Mouse (Mus musculus): Measurements from ENCODE around the gene Pex11g. TPM values are rescaled to one million over a fixed set of nuclear protein-coding genes. Genes with fewer than 3 reads are reported as not detected.
A peak's percentile ranks its signal among the peaks of the same experiment; 100 is the strongest.

The Pex11g gene
- polyA plus RNA-seq (2014; fragmentation: Nextera tagmentation; extraction: Ambion mirVana) = 1.8 and 2.8 TPM in 2 replicates

GRCm38 (mm10) chr8:3467006-3467885, at the start of gene Pex11g:
Gene Pex11g, minus strand, starts transcription at chr8:3467680.
- Histone ChIP-seq H3K36me3 (ENCODE audit: control insufficient read depth, insufficient read depth, low read length) (no peaks in the 10 kb centered on the region), H3K4me2 (peak within 1 kb of the TSS; percentile 70), H3K27me3 (ENCODE audit: control insufficient read depth, insufficient read depth, low read length) (no peaks in the 10 kb centered on the region), H3K4me1 (ENCODE audit: control insufficient read depth, insufficient read depth, low read length) (peaks cover 8% of the 10 kb centered on the region; the same call in 1 of the 2 replicates), H3K4me3 (ENCODE audit: low read depth, low read length) (peak within 1 kb of the TSS; percentile 41), H3K27ac (ENCODE audit: low read depth, low read length) (peak within 1 kb of the TSS; percentile 73), H3K9me3 (ENCODE audit: control insufficient read depth, low read length) (no peaks in the 10 kb centered on the region), H3K9ac (ENCODE audit: low read length) (peak within 1 kb of the TSS; percentile 76)
- 9% methylated on average over 32 of the region's 32 CpGs for WGBS
- DNase-seq (ENCODE audit: low spot score, missing footprints) (peak; percentile 100), ATAC-seq (ENCODE audit: low FRiP score) (peak; percentile 98)

DNA sequence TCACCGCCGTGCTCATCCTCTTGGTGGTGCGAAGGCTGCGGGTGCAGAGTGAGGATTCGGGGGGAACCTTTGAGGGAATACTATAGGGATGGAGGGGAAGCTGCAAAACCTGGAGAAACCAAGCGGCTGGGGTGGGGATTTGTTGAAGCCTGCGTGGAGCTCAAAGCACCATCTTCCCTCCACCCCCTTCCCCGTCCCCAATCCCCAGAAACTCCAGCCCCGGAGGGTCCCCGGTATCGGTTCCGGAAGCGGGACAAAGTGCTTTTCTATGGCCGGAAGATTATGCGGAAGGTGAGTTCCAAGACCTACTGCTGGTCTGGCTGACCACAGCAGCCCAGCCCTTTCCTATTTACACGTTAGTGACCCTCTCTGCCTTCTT, 49.6 kb upstream of the Pex11g start:
- ATAC-seq (ENCODE audit: low FRiP score) = no peak; the same call in 1 of the 2 replicates
- Histone ChIP-seq H3K9ac (ENCODE audit: low read length) (peak overlapping the region; percentile 31; the same call in 1 of the 2 replicates), H3K4me1 (ENCODE audit: control insufficient read depth, insufficient read depth, low read length) (0 out of 2 replicates have a peak, but pooled peaks cover 2% of the 10 kb centered on the region), H3K27ac (ENCODE audit: low read depth, low read length) (no peak overlapping the region), H3K9me3 (ENCODE audit: control insufficient read depth, low read length) (no peaks in the 10 kb centered on the region), H3K27me3 (ENCODE audit: control insufficient read depth, insufficient read depth, low read length) (no peaks in the 10 kb centered on the region), H3K36me3 (ENCODE audit: control insufficient read depth, insufficient read depth, low read length) (peaks cover 2% of the 10 kb centered on the region; the same call in 1 of the 2 replicates), H3K4me2 (peak overlapping the region; percentile 85), H3K4me3 (ENCODE audit: low read depth, low read length) (peak overlapping the region; percentile 55)
- peak; percentile 86 for DNase-seq (ENCODE audit: low spot score, missing footprints)
- 12% methylated on average over 16 of the region's 16 CpGs for WGBS

GRCm38 (mm10) chr8:3516450-3517116, 49.1 kb upstream of the Pex11g start:
- no peaks in the 10 kb centered on the region for H3K27me3 ChIP-seq (ENCODE audit: control insufficient read depth, insufficient read depth, low read length)
- H3K4me3 ChIP-seq (ENCODE audit: low read depth, low read length) = peak overlapping the region; percentile 55
- H3K4me1 ChIP-seq (ENCODE audit: control insufficient read depth, insufficient read depth, low read length) = 0 out of 2 replicates have a peak, but pooled peaks cover 2% of the 10 kb centered on the region
- no peaks in the 10 kb centered on the region for H3K9me3 ChIP-seq (ENCODE audit: control insufficient read depth, low read length)
- 2% methylated on average over 36 of the region's 36 CpGs for WGBS
- peak; percentile 98 for DNase-seq (ENCODE audit: low spot score, missing footprints)
- ATAC-seq (ENCODE audit: low FRiP score) = peak; percentile 91
- no peak overlapping the region for H3K27ac ChIP-seq (ENCODE audit: low read depth, low read length)
- H3K36me3 ChIP-seq (ENCODE audit: control insufficient read depth, insufficient read depth, low read length) = peaks cover 3% of the 10 kb centered on the region; the same call in 1 of the 2 replicates
- H3K9ac ChIP-seq (ENCODE audit: low read length) = peak overlapping the region; percentile 68
- H3K4me2 ChIP-seq = peak overlapping the region; percentile 85

DNA sequence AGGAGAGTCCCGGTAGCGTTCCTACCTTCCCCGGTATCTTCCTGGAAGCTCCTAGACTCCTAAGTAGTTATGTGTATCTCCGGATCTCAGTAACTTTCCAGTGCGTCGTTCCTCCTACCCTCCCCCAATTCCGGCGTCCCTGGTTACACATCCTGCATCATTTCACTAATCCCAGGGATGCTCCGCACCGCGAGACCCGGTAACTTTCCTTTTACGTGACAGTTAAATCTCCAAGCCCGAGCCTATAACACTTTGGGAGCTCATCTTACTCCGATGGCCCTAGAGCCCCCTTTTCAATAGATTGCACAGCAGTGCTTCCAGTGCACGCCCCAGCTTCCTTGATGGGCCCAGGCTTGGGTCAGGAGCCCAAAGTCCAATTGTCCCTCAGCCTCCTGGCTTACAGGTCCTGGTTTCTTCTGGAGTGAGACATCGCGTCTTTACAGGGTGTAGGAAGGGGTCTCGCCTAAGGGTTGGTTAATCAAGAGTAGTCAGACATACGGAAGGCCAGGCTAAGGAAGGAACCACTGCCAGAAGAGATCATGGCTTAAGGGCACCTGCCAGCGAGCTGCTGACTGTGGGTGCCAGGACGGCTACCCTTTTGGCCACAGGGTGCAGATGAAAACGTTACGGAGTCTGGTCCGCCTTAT, 48.4 kb upstream of the Pex11g start:
- Histone ChIP-seq H3K27ac (ENCODE audit: low read depth, low read length) (no peak overlapping the region), H3K9ac (ENCODE audit: low read length) (peak overlapping the region; percentile 68), H3K4me2 (peak overlapping the region; percentile 85), H3K4me3 (ENCODE audit: low read depth, low read length) (peak overlapping the region; percentile 55), H3K4me1 (ENCODE audit: control insufficient read depth, insufficient read depth, low read length) (0 out of 2 replicates have a peak, but pooled peaks cover 2% of the 10 kb centered on the region), H3K9me3 (ENCODE audit: control insufficient read depth, low read length) (no peaks in the 10 kb centered on the region), H3K27me3 (ENCODE audit: control insufficient read depth, insufficient read depth, low read length) (no peaks in the 10 kb centered on the region), H3K36me3 (ENCODE audit: control insufficient read depth, insufficient read depth, low read length) (peaks cover 3% of the 10 kb centered on the region; the same call in 1 of the 2 replicates)
- ATAC-seq (ENCODE audit: low FRiP score) (peak; percentile 38), DNase-seq (ENCODE audit: low spot score, missing footprints) (peak; percentile 94)
- WGBS = under 1% methylated on average over 25 of the region's 25 CpGs

DNA sequence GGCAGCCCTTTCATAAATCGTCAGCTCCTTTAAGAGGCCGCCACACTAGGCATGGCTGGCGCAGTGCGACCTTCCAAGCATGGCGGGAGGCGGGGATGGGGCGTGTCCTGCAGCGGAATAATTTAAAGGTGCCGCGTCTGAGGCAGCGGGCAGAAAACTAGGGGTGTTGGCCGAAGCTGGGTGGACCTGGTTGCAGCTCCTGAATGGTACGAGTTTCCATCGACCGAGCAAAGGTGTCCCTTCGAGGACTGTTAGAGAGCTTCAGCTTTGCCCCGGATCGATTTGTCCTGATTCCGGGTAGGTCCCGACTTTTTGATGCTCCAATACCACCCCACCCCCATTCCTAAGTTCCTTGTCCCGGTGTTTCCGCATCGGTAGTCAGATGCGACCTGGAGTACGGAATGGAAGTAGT, 47.8 kb upstream of the Pex11g start, which contains the start of gene Pnpla6:
Gene Pnpla6, plus strand, starts transcription at position 125 of the 412 bp plus-strand sequence.
- Histone ChIP-seq H3K9ac (ENCODE audit: low read length) (peak within 1 kb of the TSS; percentile 68), H3K9me3 (ENCODE audit: control insufficient read depth, low read length) (no peaks in the 10 kb centered on the region), H3K4me1 (ENCODE audit: control insufficient read depth, insufficient read depth, low read length) (0 out of 2 replicates have a peak, but pooled peaks cover 2% of the 10 kb centered on the region), H3K36me3 (ENCODE audit: control insufficient read depth, insufficient read depth, low read length) (peaks cover 3% of the 10 kb centered on the region; the same call in 1 of the 2 replicates), H3K4me2 (peak within 1 kb of the TSS; percentile 85), H3K4me3 (ENCODE audit: low read depth, low read length) (peak within 1 kb of the TSS; percentile 55), H3K27ac (ENCODE audit: low read depth, low read length) (no peak within 1 kb of the TSS), H3K27me3 (ENCODE audit: control insufficient read depth, insufficient read depth, low read length) (no peaks in the 10 kb centered on the region)
- WGBS = under 1% methylated on average over 25 of the region's 25 CpGs
- ATAC-seq (ENCODE audit: low FRiP score) (peak; percentile 74), DNase-seq (ENCODE audit: low spot score, missing footprints) (peak; percentile 97)

DNA sequence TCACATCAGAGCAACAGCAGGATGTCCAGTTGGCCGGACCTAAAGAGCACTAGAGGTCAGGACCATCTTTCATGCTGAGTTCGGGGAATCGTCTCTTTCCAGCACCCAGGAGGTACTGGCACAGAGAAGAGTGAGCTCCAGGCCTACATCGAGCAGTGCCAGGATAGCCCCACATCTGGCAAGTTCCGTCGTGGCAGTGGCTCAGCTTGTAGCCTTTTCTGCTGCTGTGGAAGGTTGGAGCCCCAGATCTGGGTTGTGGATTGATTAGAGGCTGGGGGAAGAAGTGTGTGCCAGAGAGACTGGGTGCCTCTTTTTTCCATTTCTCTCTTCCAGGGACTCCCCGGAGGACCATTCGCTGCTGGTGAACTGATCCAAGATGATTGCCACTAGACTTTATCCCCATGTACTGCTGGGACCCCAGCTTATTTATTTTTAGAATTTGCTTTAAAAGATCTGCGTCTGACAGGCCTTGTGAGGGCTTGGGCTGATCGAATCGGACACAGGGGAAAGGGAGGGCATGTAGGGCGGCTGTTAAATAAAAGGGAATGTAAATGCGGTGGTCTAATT, 47.3 kb upstream of the Pex11g start:
- peak overlapping the region; percentile 55 for H3K4me3 ChIP-seq (ENCODE audit: low read depth, low read length)
- peak overlapping the region; percentile 68; the same call in 1 of the 2 replicates for H3K9ac ChIP-seq (ENCODE audit: low read length)
- ATAC-seq (ENCODE audit: low FRiP score) = no peak
- H3K36me3 ChIP-seq (ENCODE audit: control insufficient read depth, insufficient read depth, low read length) = peaks cover 3% of the 10 kb centered on the region; the same call in 1 of the 2 replicates
- H3K4me1 ChIP-seq (ENCODE audit: control insufficient read depth, insufficient read depth, low read length) = 0 out of 2 replicates have a peak, but pooled peaks cover 2% of the 10 kb centered on the region
- H3K4me2 ChIP-seq = peak overlapping the region; percentile 85
- peak; percentile 84 for DNase-seq (ENCODE audit: low spot score, missing footprints)
- H3K9me3 ChIP-seq (ENCODE audit: control insufficient read depth, low read length) = no peaks in the 10 kb centered on the region
- 33% methylated on average over 13 of the region's 13 CpGs for WGBS
- no peak overlapping the region for H3K27ac ChIP-seq (ENCODE audit: low read depth, low read length)
- no peaks in the 10 kb centered on the region for H3K27me3 ChIP-seq (ENCODE audit: control insufficient read depth, insufficient read depth, low read length)

DNA sequence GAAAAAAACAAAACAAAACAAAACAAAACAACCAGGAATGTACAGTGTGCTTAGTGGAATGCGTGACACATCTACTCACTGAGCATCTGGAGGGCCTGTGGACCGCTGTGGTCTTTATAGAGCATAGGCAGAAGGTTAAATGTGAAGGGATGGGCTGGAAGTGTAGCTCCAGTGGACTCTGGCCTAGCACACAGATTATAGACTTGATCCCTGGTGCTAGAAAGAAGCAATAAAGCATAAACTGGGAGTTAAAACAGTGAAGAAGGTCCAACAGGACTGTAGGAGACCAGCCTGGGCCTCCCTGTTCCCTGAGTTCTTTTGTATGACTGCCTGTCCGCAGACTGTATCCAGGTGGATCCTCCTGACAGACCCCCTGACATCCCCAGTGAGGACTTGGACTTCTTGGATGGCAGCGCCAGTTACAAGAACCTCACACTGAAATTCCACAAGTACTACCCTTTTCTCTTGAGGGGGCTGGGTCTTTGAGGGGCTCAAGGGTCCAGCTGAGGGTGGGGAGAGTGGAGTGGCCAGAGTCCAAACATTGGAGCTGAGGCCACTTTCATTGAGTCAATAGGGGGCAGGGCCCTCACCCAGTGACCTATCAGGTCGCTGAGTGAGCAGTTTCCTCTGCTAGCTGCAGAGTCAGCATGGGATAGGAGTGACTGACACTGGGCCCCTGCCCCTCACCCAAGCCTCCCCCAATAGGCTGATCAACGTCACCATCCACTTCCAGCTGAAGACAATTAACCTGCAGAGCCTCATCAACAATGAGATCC, 40.7 kb upstream of the Pex11g start:
- Histone ChIP-seq H3K9ac (ENCODE audit: low read length) (no peak overlapping the region), H3K4me1 (ENCODE audit: control insufficient read depth, insufficient read depth, low read length) (no peaks in the 10 kb centered on the region), H3K9me3 (ENCODE audit: control insufficient read depth, low read length) (no peaks in the 10 kb centered on the region), H3K4me2 (no peak overlapping the region), H3K27ac (ENCODE audit: low read depth, low read length) (no peak overlapping the region), H3K4me3 (ENCODE audit: low read depth, low read length) (no peak overlapping the region), H3K36me3 (ENCODE audit: control insufficient read depth, insufficient read depth, low read length) (peaks cover 17% of the 10 kb centered on the region), H3K27me3 (ENCODE audit: control insufficient read depth, insufficient read depth, low read length) (no peaks in the 10 kb centered on the region)
- ATAC-seq (ENCODE audit: low FRiP score) (no peak), DNase-seq (ENCODE audit: low spot score, missing footprints) (no peak)
- WGBS = 89% methylated on average over 6 of the region's 6 CpGs

- DNase-seq (ENCODE audit: low spot score, missing footprints) (no peak), ATAC-seq (ENCODE audit: low FRiP score) (no peak)
- Histone ChIP-seq H3K9ac (ENCODE audit: low read length) (no peak overlapping the region), H3K27ac (ENCODE audit: low read depth, low read length) (no peak overlapping the region), H3K4me3 (ENCODE audit: low read depth, low read length) (no peak overlapping the region), H3K4me2 (no peak overlapping the region), H3K36me3 (ENCODE audit: control insufficient read depth, insufficient read depth, low read length) (peaks cover 13% of the 10 kb centered on the region), H3K9me3 (ENCODE audit: control insufficient read depth, low read length) (no peaks in the 10 kb centered on the region), H3K4me1 (ENCODE audit: control insufficient read depth, insufficient read depth, low read length) (peaks cover 8% of the 10 kb centered on the region), H3K27me3 (ENCODE audit: control insufficient read depth, insufficient read depth, low read length) (no peaks in the 10 kb centered on the region)
- 82% methylated on average over 4 of the region's 4 CpGs for WGBS
Measured at GRCm38 (mm10) chr8:3502217-3502616, 34.7 kb upstream of the Pex11g start.

All from midbrain, embryonic 11.5 days (tissue).